Mouse (Mus musculus) erythroblast, embryonic 14.5 days (primary cell): ENCODE data around the gene Hipk1. TPM values are rescaled to one million over a fixed set of nuclear protein-coding genes. Genes with fewer than 3 reads are reported as not detected.
"Not testable (repeated sequence)": the region's sequence is repeated elsewhere in the genome, so short reads cannot be mapped to it uniquely, and the experiment has no call there.

Source experiments
- H3K27me3 ChIP-seq: 2 replicates; pipeline ENCODE4 v1.6.1; 2012; ENCODE audit warnings: inconsistent platforms; ENCODE audit not compliant: control insufficient read depth
- H3K36me3 ChIP-seq: 2 replicates; pipeline ENCODE4 v1.6.1; 2012; ENCODE audit warnings: mild to moderate bottlenecking, inconsistent platforms; ENCODE audit not compliant: control insufficient read depth
- H3K4me1 ChIP-seq: 2 replicates; pipeline ENCODE4 v1.6.1; 2012; ENCODE audit warnings: inconsistent platforms; ENCODE audit not compliant: control insufficient read depth
- H3K4me3 ChIP-seq: replicated peaks from 2 replicates; pipeline ENCODE3; 2012; ENCODE audit warnings: moderate library complexity, mild to moderate bottlenecking, inconsistent platforms
- H3K9me3 ChIP-seq: 2 replicates; pipeline ENCODE4 v1.6.1; 2012; ENCODE audit warnings: low read length, inconsistent platforms, mixed read lengths; ENCODE audit not compliant: control insufficient read depth
- GATA1 ChIP-seq: IDR thresholded peaks from 2 replicates; pipeline ENCODE4 v1.6.1; 2012; ENCODE audit warnings: low read length, inconsistent platforms, mixed read lengths
- TAL1 ChIP-seq: IDR thresholded peaks from 3 replicates; pipeline ENCODE4 v1.6.1; 2012; ENCODE audit warnings: low read length, inconsistent platforms, mixed read lengths
- polyA plus RNA-seq: library from polyadenylated mRNA; stranded (reverse); fragments of >175 nt; gene quantifications from 2 replicates; pipeline ENCODE4 v1.2.3, GENCODE M21; 2012

Hipk1 gene
- polyA plus RNA-seq, 1 experiment, result 7.4 TPM

GRCm38 (mm10) chr3:103801631-103802531 lies 10.5 kb upstream of the Hipk1 start:
- peaks cover 5% of the 10 kb centered on the region for H3K9me3 ChIP-seq
- H3K27me3 ChIP-seq, result no peaks in the 10 kb centered on the region
- peaks cover 96% of the 10 kb centered on the region for H3K4me1 ChIP-seq
- H3K4me3 ChIP-seq, result peak overlapping the region; percentile 15
- H3K36me3 ChIP-seq, result peaks cover 82% of the 10 kb centered on the region
- no peak for TF ChIP-seq GATA1
- no peak for TF ChIP-seq TAL1

DNA sequence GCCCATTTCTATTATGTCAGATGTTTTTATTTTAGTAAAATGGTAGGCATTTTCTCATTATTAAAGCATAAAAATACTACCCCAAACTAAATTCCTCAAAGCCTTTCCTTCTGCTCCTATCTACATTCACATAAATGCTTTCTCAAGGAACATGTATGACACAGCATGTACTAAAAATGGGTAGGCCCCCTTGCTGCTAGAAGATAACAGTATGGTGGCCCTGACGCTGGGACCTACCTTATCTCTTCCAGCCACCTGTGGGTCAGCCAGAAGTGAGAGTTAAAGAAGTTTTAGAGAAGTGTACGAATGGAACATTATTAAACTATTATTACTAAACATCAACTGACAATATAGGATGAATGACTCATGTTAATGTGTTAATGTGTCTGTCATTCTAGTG lies 8.1 kb upstream of the Hipk1 start:
- TF ChIP-seq TAL1 (peak; percentile 97), GATA1 (peak; percentile 98)
- Histone ChIP-seq H3K9me3 (peaks cover 5% of the 10 kb centered on the region), H3K4me3 (peak overlapping the region; percentile 41)

DNA sequence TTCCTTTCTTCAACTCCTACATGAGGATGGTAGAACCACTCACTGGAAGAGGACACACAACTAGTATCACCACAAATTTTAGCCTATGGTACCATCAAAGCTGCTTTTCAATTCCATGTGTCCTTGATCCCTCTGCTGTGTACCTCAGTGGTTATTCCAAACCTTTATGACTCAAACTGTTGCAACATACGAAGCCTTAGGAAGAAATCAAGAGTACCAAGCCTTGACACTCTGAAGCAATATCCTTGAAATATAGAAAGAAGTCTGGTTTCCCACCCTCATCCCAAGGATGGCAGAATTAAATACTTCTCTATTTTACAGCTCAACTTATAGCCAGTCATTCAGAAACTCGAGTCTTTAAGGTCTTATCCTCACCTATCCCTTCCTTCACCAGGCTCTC lies 5.0 kb upstream of the Hipk1 start:
- TF ChIP-seq GATA1 (no peak), TAL1 (no peak)
- Histone ChIP-seq H3K27me3 (no peaks in the 10 kb centered on the region), H3K4me1 (peaks cover 95% of the 10 kb centered on the region), H3K36me3 (peaks cover 27% of the 10 kb centered on the region), H3K4me3 (no peak overlapping the region), H3K9me3 (peaks cover 5% of the 10 kb centered on the region)

More for the DNA sequence above, 8.1 kb upstream of the Hipk1 start:
- Histone ChIP-seq H3K4me1 (peaks cover 95% of the 10 kb centered on the region), H3K27me3 (no peaks in the 10 kb centered on the region), H3K36me3 (peaks cover 58% of the 10 kb centered on the region)

- Histone ChIP-seq H3K36me3 (peaks cover 17% of the 10 kb centered on the region), H3K4me1 (peaks cover 77% of the 10 kb centered on the region), H3K27me3 (no peaks in the 10 kb centered on the region), H3K4me3 (peak overlapping the region; percentile 40), H3K9me3 (no peaks in the 10 kb centered on the region)
- no peak for TF ChIP-seq TAL1
- TF ChIP-seq GATA1, result no peak
These were observed 1.2 kb upstream of the Hipk1 start for GRCm38 (mm10) chr3:103792566-103792965.

GRCm38 (mm10) chr3:103792111-103792406 lies 696 bp upstream of the Hipk1 start:
- not testable (repeated sequence) for H3K9me3 ChIP-seq, H3K27me3 ChIP-seq
- Histone ChIP-seq H3K4me1 (peaks cover 77% of the 10 kb centered on the region), H3K36me3 (peaks cover 23% of the 10 kb centered on the region), H3K4me3 (peak overlapping the region; percentile 70)

GRCm38 (mm10) chr3:103790346-103791145 lies 817 bp downstream of the Hipk1 start:
- Histone ChIP-seq H3K36me3 (peaks cover 35% of the 10 kb centered on the region), H3K9me3 (no peaks in the 10 kb centered on the region), H3K4me1 (peaks cover 74% of the 10 kb centered on the region), H3K27me3 (no peaks in the 10 kb centered on the region), H3K4me3 (peak overlapping the region; percentile 70)
- TF ChIP-seq TAL1, result no peak
- no peak for TF ChIP-seq GATA1

GRCm38 (mm10) chr3:103789891-103790345 lies 1.4 kb downstream of the Hipk1 start:
- Histone ChIP-seq H3K9me3 (no peaks in the 10 kb centered on the region), H3K4me1 (peaks cover 76% of the 10 kb centered on the region), H3K4me3 (peak overlapping the region; percentile 70), H3K27me3 (no peaks in the 10 kb centered on the region), H3K36me3 (peaks cover 41% of the 10 kb centered on the region)
- TF ChIP-seq TAL1 (no peak), GATA1 (no peak)

- Histone ChIP-seq H3K36me3 (peaks cover 49% of the 10 kb centered on the region), H3K4me1 (peaks cover 75% of the 10 kb centered on the region), H3K4me3 (peak overlapping the region; percentile 70), H3K27me3 (no peaks in the 10 kb centered on the region), H3K9me3 (no peaks in the 10 kb centered on the region)
- TF ChIP-seq TAL1 (no peak), GATA1 (no peak)
These were observed 2.3 kb downstream of the Hipk1 start for GRCm38 (mm10) chr3:103789096-103789495.

GRCm38 (mm10) chr3:103787225-103787624 lies 4.1 kb downstream of the Hipk1 start:
- Histone ChIP-seq H3K36me3 (peaks cover 66% of the 10 kb centered on the region), H3K27me3 (no peaks in the 10 kb centered on the region), H3K4me1 (peaks cover 72% of the 10 kb centered on the region), H3K9me3 (no peaks in the 10 kb centered on the region), H3K4me3 (peak overlapping the region; percentile 46)
- TF ChIP-seq TAL1, result no peak
- no peak for TF ChIP-seq GATA1
